Mouse (Mus musculus): ENCODE measurements around the gene Hyal2.

DNA sequence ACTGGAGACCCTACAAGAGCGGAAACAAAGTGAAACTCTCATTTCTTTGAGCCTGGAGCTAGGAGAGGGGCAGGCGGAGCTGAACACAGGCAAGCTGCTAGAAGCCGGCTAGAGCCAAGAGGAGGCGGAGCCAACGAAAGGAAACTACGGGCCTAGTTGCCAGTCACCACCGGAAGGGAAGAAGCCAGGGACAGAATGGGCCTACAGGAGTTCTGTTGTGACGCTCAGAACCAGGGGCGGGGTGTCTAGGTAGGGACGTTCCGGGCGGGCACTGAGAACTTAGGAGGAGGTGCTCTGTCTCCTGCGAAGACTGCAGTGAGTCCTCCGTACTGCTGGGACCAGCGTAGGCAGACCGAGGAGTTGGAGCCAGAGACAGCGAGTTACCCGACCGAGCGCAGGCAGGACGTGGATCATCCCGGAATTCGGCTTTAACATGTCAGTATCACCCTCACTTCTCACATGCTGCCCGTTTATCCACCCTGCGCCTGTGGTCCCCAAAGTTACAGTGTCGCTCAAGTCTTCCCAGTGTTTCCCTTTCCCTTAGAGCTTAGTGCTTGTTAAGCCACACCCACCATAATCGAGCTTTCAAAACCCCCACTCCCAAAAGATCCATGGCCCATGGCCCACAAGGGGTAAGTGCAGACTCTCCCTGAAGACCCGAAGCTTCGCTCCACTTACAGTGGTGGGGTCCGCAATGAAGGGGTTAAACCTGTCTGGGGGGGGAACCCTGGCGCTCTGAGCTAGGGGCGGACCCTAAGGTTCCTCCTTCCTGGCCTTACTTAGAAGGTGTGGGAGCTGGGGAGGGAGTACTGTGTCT is 13.0 kb downstream of the Hyal2 start, which contains the start of gene Hyal3:
- TF ChIP-seq POLR2A (IDR thresholded peaks at IDR 0.05; ENCODE audit: low read depth, low read length), result peak; percentile 89
- TF ChIP-seq CTCF (conservative IDR thresholded peaks at IDR 0.05; ENCODE audit: insufficient read depth, insufficient read length, low read depth, low read length), result no peak
